Mouse (Mus musculus) embryonic facial prominence, embryonic 11.5 days (tissue): ENCODE results near the gene Npas3. TPM values are rescaled to one million over a fixed set of nuclear protein-coding genes. Genes with fewer than 3 reads are reported as not detected.

ENCODE experiments used
- ATAC-seq: fragments of 200-750 bp; cut with Nextera tagmentation; replicated peaks from 2 replicates; pipeline ENCODE4 v1.8.0; 2017; ENCODE audit warnings: low read depth; ENCODE audit not compliant: insufficient number of reproducible peaks, low FRiP score, low TSS enrichment
- DNase-seq: peaks from one replicate; pipeline ENCODE4 v3.0.0-alpha.2; 2015; ENCODE audit warnings: low spot score
- H3K27ac ChIP-seq: fragments of 300-500 bp; sonication (generic); replicated peaks from 2 replicates; pipeline ENCODE4 v1.5.1; 2014; ENCODE audit warnings: mild to moderate bottlenecking, low read depth, low read length, control low read depth
- H3K27me3 ChIP-seq: fragments of 300-500 bp; sonication (generic); 2 replicates; pipeline ENCODE4 v1.6.1; 2014; ENCODE audit warnings: mild to moderate bottlenecking, low read length, moderate library complexity, mixed read lengths; ENCODE audit not compliant: control insufficient read depth, insufficient read depth
- H3K36me3 ChIP-seq: fragments of 300-500 bp; sonication (generic); replicated peaks from 2 replicates; pipeline ENCODE4 v1.6.1; 2014; ENCODE audit warnings: low read depth, mild to moderate bottlenecking, low read length, moderate library complexity, mixed read lengths; ENCODE audit not compliant: control insufficient read depth, insufficient read depth
- H3K4me1 ChIP-seq: fragments of 300-500 bp; sonication (generic); 2 replicates; pipeline ENCODE4 v1.6.1; 2014; ENCODE audit warnings: low read length, mixed read lengths; ENCODE audit not compliant: control insufficient read depth, insufficient read depth
- H3K4me2 ChIP-seq: fragments of 300-500 bp; sonication (generic); 2 replicates; pipeline ENCODE4 v1.6.1; 2014; ENCODE audit warnings: low read depth, mild to moderate bottlenecking, control low read depth, low read length, moderate library complexity
- H3K4me3 ChIP-seq: fragments of 300-500 bp; sonication (generic); 2 replicates; pipeline ENCODE4 v1.5.1; 2014; ENCODE audit warnings: low read depth, low read length, control low read depth
- H3K9ac ChIP-seq: fragments of 300-500 bp; sonication (generic); replicated peaks from 2 replicates; pipeline ENCODE4 v1.6.1; 2014; ENCODE audit warnings: mild to moderate bottlenecking, control low read depth, low read length
- H3K9me3 ChIP-seq: fragments of 300-500 bp; sonication (generic); replicated peaks from 2 replicates; pipeline ENCODE4 v1.6.1; 2016; ENCODE audit warnings: mild to moderate bottlenecking, low read length, inconsistent platforms, mixed read lengths; ENCODE audit not compliant: control insufficient read depth
- WGBS: fragments of 180-500 bp; shearing (Covaris S2); extraction: QIAGEN DNeasy Blood & Tissue Kit; methylation state at CpG from one replicate; pipeline ENCODE4 v1.1.7; 2014; 5-methylcytosine and 5-hydroxymethylcytosine counted together
- polyA plus RNA-seq: library from polyadenylated mRNA; unstranded; fragments of >200 nt; fragmentation: Nextera tagmentation; extraction: Ambion mirVana; gene quantifications from 2 replicates; pipeline ENCODE4 v1.2.1, GENCODE M21; 2014

Gene Npas3
- polyA plus RNA-seq, 1 experiment from 2014 or later, result 5.0 TPM

DNA sequence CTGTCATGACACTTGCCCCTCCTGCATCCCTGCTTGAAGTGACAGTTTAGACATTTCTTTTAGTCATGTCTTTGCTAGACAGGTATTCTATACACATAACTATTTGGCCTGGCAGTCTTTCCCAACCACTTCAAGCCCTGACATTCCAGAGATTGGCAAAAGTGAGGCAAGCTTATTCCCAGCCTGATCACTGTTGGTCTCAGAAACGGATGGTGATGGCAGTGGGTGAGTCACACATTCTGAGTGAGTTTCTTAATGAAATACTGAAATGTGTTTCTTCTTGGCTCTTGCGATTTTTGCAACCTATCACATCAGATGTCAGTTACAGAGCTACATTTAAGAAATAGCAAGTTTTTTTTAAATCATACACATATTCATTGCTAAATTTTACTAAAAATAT is 175.2 kb downstream of the Npas3 start:
- Histone ChIP-seq H3K4me3 (no peak overlapping the region), H3K4me1 (no peaks in the 10 kb centered on the region), H3K9ac (no peak overlapping the region), H3K4me2 (no peak overlapping the region), H3K36me3 (no peaks in the 10 kb centered on the region), H3K9me3 (no peaks in the 10 kb centered on the region), H3K27ac (no peak overlapping the region), H3K27me3 (no peaks in the 10 kb centered on the region)
- 83% methylated on average over 2 of the region's 2 CpGs for WGBS
- ATAC-seq (no peak), DNase-seq (no peak)

GRCm38 (mm10) chr12:53426006-53426405 is 177.5 kb downstream of the Npas3 start:
- no peaks in the 10 kb centered on the region for H3K36me3 ChIP-seq
- H3K4me3 ChIP-seq, result no peak overlapping the region
- no peak overlapping the region for H3K4me2 ChIP-seq
- 91% methylated on average over 2 of the region's 2 CpGs for WGBS
- no peaks in the 10 kb centered on the region for H3K27me3 ChIP-seq
- H3K27ac ChIP-seq, result no peak overlapping the region
- no peaks in the 10 kb centered on the region for H3K9me3 ChIP-seq
- H3K4me1 ChIP-seq, result no peaks in the 10 kb centered on the region
- no peak for ATAC-seq
- H3K9ac ChIP-seq, result no peak overlapping the region
- no peak for DNase-seq

DNA sequence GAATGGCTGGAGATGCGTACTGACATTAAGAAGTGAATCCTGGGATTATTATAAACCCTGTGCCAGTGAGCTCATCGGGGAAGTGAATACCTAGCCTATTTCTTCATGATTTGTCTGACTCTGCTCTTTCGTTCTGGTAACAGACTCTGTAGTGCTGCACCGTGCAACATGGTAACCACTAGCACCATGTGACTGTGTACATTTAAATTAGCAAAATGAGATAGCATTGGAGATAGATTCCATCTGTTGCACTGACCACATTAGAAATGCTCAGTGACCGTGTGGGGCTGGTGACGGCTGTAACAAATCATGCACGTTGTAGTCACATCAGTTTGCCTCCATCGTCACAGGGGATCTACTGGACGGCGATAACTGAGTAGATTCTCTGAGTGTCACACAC is 178.7 kb downstream of the Npas3 start:
- WGBS, result 79% methylated on average over 10 of the region's 10 CpGs
- Histone ChIP-seq H3K27me3 (no peaks in the 10 kb centered on the region), H3K27ac (no peak overlapping the region), H3K4me3 (no peak overlapping the region), H3K9me3 (no peaks in the 10 kb centered on the region), H3K36me3 (no peaks in the 10 kb centered on the region), H3K9ac (no peak overlapping the region), H3K4me1 (no peaks in the 10 kb centered on the region), H3K4me2 (no peak overlapping the region)
- no peak for ATAC-seq
- no peak for DNase-seq

GRCm38 (mm10) chr12:53442029-53442428 is 193.6 kb downstream of the Npas3 start:
- no peaks in the 10 kb centered on the region for H3K4me1 ChIP-seq
- no peak for DNase-seq
- no peak overlapping the region for H3K4me3 ChIP-seq
- WGBS, result 87% methylated on average over 2 of the region's 2 CpGs
- H3K27me3 ChIP-seq, result no peaks in the 10 kb centered on the region
- H3K4me2 ChIP-seq, result no peak overlapping the region
- no peak for ATAC-seq
- H3K27ac ChIP-seq, result no peak overlapping the region
- no peaks in the 10 kb centered on the region for H3K36me3 ChIP-seq
- no peaks in the 10 kb centered on the region for H3K9me3 ChIP-seq
- H3K9ac ChIP-seq, result no peak overlapping the region

- Histone ChIP-seq H3K27me3 (no peaks in the 10 kb centered on the region), H3K27ac (no peak overlapping the region), H3K36me3 (no peaks in the 10 kb centered on the region), H3K9me3 (no peaks in the 10 kb centered on the region), H3K4me1 (no peaks in the 10 kb centered on the region), H3K4me3 (no peak overlapping the region), H3K9ac (no peak overlapping the region), H3K4me2 (no peak overlapping the region)
- 69% methylated on average over 8 of the region's 8 CpGs for WGBS
- ATAC-seq (no peak), DNase-seq (peak; percentile 16)
These were observed 199.0 kb downstream of the Npas3 start for GRCm38 (mm10) chr12:53447469-53447868.

DNA sequence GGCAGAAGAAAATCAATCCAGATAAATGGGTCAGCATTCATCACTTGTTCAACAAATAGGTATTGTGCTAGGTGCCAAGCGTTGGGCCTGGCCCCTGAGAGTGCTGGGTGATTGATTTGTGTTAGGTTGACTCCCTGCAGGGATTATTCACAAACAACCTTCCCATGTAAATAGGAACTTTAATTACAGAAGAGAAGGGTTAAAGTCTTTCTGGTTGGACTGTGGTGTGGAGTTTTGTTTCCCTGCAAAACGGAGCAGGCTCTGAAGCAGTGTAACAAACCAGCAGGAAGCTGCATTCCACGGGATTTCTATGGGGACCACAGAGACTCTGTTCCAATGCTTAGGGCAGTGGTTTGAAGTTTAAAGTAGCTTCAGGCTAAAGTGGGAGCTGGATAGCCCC is 199.6 kb downstream of the Npas3 start:
- DNase-seq, result peak; percentile 19

DNA sequence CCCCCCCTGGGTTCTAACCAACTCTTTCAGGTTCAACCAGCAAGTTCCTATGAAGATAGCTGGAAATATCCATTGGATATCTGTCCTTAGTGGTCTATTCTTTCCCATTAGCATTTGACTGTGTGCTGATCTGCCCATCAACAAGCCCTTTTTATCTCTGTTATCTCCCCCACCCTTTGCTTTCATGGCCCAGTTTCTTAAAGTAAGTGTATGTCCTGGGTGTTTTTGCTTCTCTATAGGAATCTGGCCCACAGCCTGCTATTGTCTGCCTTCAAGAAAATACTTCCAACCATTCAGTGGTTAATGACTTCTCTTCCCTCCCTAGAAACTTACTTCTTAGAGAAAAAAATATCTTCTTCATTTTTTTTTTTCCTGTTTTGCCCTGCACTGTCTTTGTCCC is 219.1 kb downstream of the Npas3 start:
- Histone ChIP-seq H3K27ac (no peak overlapping the region), H3K4me3 (no peak overlapping the region), H3K9ac (no peak overlapping the region), H3K36me3 (no peaks in the 10 kb centered on the region), H3K9me3 (no peaks in the 10 kb centered on the region), H3K4me2 (no peak overlapping the region), H3K27me3 (no peaks in the 10 kb centered on the region), H3K4me1 (no peaks in the 10 kb centered on the region)
- no peak for DNase-seq
- no peak for ATAC-seq

More for the DNA sequence above, 199.6 kb downstream of the Npas3 start:
- Histone ChIP-seq H3K27ac (no peak overlapping the region), H3K4me2 (no peak overlapping the region), H3K9me3 (no peaks in the 10 kb centered on the region), H3K36me3 (no peaks in the 10 kb centered on the region), H3K4me3 (no peak overlapping the region), H3K9ac (no peak overlapping the region), H3K4me1 (no peaks in the 10 kb centered on the region), H3K27me3 (no peaks in the 10 kb centered on the region)
- ATAC-seq, result no peak
- WGBS, result 11% methylated on average over 3 of the region's 3 CpGs

- ATAC-seq (no peak), DNase-seq (no peak)
- no peak overlapping the region for H3K4me2 ChIP-seq
- no peaks in the 10 kb centered on the region for H3K36me3 ChIP-seq
- no peaks in the 10 kb centered on the region for H3K27me3 ChIP-seq
- no peak overlapping the region for H3K9ac ChIP-seq
- no peaks in the 10 kb centered on the region for H3K4me1 ChIP-seq
- no peaks in the 10 kb centered on the region for H3K9me3 ChIP-seq
- no peak overlapping the region for H3K4me3 ChIP-seq
- no peak overlapping the region for H3K27ac ChIP-seq
These were observed 226.0 kb downstream of the Npas3 start for GRCm38 (mm10) chr12:53474486-53474885.

DNA sequence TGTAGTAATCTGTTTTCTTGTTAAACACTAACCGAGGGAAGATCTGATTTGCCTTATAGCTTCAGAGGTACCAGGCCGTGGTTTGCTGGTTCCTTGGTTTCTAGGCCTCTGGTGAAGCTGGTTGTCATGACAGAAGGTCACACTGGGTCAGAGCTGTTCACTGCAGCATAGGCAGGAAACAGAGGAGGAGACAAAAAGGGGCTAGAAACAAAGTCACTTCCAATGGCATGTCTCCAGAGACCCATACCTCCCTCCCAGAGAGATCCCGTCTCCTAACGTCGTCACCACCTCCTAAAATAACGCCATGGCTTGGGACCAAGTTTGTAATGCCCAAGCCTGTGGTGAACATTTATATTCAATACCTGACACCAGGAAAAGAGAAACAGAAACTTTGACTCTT is 236.4 kb downstream of the Npas3 start:
- WGBS, result 86% methylated on average over 6 of the region's 6 CpGs
- Histone ChIP-seq H3K27ac (no peak overlapping the region), H3K9ac (no peak overlapping the region), H3K4me3 (no peak overlapping the region), H3K4me2 (no peak overlapping the region), H3K36me3 (no peaks in the 10 kb centered on the region), H3K27me3 (no peaks in the 10 kb centered on the region), H3K9me3 (no peaks in the 10 kb centered on the region), H3K4me1 (no peaks in the 10 kb centered on the region)
- no peak for ATAC-seq
- DNase-seq, result no peak
